Mouse (Mus musculus): Measurements from ENCODE around the gene Cdk12.

The Cdk12 gene

GRCm38 (mm10) chr11:98317479-98317878 lies 114.6 kb downstream of the Cdk12 start:
- DNase-seq (ENCODE audit: low spot score in 2 of 2): no peak

DNA sequence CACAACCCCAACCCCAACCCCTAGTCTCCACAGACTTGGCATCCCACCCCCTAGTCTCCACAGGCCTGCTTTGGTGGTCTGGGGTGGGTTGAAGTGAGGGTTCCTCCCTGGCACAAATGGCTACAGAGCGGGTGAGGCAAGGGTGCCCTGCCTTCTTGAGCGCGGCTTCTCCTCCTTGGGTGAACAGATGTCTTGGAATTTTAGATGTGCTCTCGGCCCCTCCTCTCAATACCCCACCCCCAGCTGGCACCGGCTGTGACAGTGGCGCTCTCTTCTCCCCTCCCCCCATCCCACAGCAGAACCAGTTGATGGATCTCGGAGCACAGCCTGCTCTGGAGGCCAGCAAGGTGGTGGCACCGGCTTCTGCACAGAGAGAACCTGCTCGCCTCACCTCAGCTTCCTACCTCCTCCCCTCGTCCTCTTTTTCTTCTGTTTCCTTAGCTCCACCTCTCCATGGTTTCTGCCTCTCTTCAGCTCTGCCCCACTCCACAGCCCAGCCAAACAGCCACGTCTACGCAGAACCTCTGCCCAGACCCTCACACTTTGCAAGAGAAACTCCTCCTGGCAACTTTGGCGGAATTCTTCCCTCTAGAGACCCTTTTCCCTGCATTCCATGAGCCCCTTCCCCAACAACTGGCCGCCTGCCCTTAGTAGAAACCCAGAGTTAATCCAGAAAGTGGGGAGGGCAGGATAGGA lies 115.7 kb downstream of the Cdk12 start:
- no peak for DNase-seq (ENCODE audit: low spot score in 2 of 2)

DNA sequence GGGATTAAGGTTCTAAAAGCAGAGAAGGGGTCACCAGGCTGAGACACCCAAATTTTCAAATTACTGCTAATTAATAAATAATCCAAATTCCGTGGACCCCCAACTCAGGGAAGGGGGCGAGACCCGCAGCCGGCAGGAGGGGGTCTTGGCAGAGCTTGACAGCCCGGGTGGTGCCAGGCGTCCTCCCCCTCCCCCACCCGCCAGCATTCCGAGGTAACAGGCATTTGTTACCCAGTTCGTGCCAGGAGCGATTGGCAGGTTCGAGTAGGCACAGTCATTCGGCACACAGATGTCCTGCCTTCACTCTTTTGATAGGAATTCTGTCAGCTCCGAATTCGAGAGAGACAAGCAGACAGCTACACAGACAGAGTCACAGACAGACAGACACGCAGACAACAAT lies 116.3 kb downstream of the Cdk12 start:
- no peak for DNase-seq (ENCODE audit: low spot score in 2 of 2)

- no peak for DNase-seq (ENCODE audit: low spot score in 2 of 2)
Observed at GRCm38 (mm10) chr11:98319544-98319943, 116.7 kb downstream of the Cdk12 start.

DNA sequence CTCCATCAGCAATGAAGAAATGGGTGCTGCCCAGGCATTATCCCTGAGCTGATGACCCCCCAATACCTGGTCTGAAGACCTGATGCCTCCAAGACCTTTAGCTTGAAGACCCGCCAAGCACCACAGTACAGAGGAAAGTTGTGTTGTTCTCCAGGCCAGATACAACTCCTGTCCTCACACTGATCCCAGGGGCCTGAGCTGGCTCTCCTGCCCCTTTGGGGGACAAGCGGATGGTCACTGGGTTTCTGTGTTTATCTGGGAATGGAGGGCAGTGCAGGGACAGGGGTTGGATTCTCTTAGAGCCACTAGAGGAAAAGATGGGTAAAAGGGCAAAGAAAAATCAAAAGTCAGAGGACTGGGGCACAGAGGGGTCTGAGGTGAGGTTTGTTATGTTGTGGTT lies 117.1 kb downstream of the Cdk12 start:
- no peak for DNase-seq (ENCODE audit: low spot score in 2 of 2)

- no peak for DNase-seq (ENCODE audit: low spot score in 2 of 2)
Observed at GRCm38 (mm10) chr11:98320381-98320780, 117.5 kb downstream of the Cdk12 start.

DNA sequence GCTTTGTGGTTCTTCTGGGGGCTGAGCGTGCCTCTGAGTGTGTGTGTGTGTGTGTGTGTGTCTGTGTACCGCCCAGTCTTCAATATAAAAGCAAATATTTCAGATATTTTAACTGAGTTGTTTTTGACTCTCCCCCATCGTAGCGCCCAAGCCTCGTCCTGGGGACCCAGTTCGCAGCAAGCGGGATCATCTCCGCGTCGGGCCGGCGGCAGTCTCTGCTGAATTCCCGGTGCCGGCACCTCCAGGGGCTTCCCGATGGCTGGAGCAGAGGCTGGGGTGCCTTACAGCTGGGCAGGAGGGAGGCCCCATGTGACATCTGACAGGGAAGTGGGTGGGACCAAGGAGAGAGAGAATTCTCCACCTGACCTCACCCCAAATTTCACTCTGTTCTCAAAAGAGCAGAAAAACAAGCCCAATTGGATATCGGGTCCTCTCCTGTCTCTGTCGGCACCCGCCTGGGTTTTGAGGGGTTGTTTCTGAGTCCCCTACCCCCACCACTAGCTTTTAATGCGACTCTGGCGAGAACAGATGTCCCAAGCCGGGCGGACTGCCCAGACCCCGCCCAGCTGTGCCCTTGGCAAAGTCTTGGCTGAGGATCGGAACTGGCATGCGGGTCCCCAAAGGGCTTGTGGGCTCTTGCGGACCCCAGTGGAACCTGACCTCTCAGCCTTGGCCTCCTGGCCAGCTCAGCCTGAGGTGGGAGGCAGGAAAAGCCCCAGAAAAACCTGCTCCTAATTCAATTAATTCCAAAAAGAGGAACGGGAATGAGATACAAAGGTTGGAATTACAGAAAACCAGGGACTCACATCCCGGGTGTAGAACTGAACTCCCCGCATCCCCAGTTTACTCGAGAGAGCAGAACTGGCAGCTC lies 118.2 kb downstream of the Cdk12 start:
- DNase-seq (ENCODE audit: low spot score in 2 of 2): no peak

GRCm38 (mm10) chr11:98321677-98322003 lies 118.8 kb downstream of the Cdk12 start:
- DNase-seq (ENCODE audit: low spot score in 2 of 2): no peak

GRCm38 (mm10) chr11:98322159-98322558 lies 119.3 kb downstream of the Cdk12 start:
- DNase-seq (ENCODE audit: low spot score in 2 of 2): no peak

- no peak for DNase-seq (ENCODE audit: low spot score in 2 of 2)
Observed at GRCm38 (mm10) chr11:98323136-98323866, 120.4 kb downstream of the Cdk12 start.

GRCm38 (mm10) chr11:98323933-98324332 lies 121.1 kb downstream of the Cdk12 start:
- no peak for DNase-seq (ENCODE audit: low spot score in 2 of 2)

DNA sequence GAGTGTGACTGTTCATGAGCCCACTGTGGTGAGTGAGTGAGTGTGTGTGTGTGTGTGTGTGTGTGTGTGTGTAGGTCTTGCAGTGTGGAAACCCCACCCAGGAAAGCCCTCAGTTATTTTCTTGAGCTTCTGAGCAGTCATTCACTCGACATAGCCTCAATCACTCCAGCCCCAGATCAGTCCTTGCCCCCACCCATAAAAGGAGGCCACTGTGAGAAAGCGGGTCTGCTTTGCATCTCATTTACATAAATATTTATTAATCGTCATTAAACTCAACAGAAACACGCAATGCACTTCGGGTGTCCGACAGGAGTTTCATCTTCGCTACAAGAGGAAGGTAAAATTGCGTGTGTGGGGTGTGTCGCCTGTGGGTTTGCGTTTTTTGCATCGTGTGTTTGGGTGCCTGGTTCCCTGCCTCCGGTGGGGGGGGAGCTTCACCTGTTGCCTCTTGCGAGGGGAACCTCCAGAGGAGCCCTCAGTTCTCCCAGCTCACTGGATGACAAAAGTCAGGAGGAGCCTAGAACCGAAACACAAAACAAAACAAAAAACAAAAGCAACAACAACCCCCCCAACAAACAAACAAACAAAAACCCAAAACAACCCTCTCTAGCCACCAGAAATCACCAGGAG lies 122.4 kb downstream of the Cdk12 start:
- no peak for DNase-seq (ENCODE audit: low spot score in 2 of 2)

DNA sequence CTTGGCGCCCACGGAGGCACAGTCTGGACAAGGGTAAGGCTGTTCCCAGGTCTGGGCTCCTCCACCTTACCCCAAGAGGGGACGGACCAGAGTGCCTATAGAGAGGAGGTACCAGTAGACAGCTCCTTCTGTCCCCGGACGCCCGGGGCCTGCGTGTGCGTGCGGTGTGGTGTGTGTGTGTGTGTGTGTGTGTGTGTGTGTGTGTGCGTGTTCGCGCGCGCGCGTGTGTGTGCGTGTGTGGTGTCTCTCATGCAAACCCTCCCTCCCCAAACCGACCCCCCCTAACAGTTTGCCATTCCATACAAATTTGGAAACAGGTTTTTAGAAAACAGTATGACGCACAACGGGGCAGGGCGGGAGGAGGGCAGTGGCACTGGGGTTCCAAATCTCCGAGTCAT lies 123.0 kb downstream of the Cdk12 start:
- no peak for DNase-seq (ENCODE audit: low spot score in 2 of 2)

GRCm38 (mm10) chr11:98326741-98327135 lies 123.9 kb downstream of the Cdk12 start:
- no peak for DNase-seq (ENCODE audit: low spot score in 2 of 2)

DNA sequence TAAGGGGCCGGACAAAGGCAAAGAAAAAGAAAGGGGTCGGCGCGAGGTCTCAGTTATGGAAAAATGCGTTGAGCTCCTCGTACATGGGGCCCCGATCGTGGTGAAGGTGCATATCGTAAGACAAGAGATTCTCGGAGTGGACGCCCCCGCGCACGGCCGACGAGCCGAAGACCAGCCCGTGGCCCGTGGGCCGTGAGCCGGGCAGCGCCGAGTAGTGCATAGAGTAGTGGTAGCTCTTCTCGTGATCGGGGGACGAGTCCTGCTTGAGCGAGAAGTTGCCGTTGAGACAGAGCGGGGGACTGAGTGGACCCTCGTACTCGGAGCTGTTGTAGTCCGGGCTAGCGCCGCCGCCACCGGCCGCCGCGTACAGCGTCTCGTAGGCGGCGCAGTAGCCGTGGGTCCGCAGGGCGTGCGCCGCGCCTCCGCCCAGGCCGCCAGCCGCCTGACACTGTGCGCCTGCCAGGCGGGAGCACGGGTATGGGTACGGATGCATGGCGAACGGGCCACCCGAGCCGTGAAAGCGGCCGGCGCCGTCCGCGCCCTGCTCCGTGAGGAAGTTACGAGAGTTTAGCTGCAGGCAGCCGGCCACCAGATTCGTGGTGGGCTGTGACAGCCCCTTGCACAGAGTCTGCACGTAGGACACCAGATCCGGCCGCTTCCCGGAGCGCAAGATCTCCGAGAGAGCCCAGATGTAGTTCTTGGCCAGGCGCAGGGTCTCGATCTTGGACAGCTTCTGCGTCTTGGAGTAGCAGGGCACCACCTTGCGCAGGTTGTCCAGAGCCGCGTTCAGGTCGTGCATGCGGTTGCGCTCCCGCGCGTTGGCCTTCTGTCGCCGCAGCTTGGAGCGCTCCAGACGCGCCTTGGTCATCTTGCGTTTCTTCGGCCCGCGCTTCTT lies 124.5 kb downstream of the Cdk12 start:
- DNase-seq (ENCODE audit: low spot score in 2 of 2): no peak

DNA sequence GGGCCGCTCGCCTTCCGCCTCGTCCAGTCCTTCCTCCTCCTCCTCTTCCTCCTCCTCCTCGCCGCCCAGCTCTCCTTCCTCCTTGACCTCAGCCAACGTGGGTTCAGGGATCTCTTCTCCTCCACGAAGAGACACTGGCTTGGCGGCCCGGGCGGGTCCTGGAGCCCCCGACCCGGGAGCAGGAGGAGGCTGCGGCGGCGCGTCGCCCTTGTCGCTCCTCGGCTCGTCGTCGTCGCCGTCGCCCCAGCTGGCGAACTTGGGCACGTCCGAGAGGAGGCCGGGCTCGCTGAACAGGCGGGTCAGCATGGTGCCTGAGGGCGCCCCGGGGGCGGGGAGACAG lies 125.1 kb downstream of the Cdk12 start:
- no peak for DNase-seq (ENCODE audit: low spot score in 2 of 2)
